ENCODE assay signal across 8 mouse cellular contexts in genomic region chr17:27837850-27838249, GRCm38 (mm10). TPM values are rescaled to one million over a fixed set of nuclear protein-coding genes. Genes with fewer than 3 reads are reported as not detected.
DNase-seq lines count a peak whose midpoint lies in the region; ATAC-seq and TF ChIP-seq lines count a peak whose summit lies in the region.
"Not testable (repeated sequence)": the region's sequence is repeated elsewhere in the genome, so short reads cannot be mapped to it uniquely, and the experiment has no call there.

Gene Snrpc, plus strand, starts transcription at chr17:27838150.

- not testable (repeated sequence) for TF ChIP-seq POLR2A in small intestine, adult 2 months (IDR thresholded peaks at IDR 0.05; ENCODE audit: low read depth, low read length)

- 88% methylated on average over 4 of the region's 4 CpGs for WGBS in embryonic facial prominence, embryonic 10.5 days
- WGBS in kidney, embryonic 14.5 days: 86% methylated on average over 3 of the region's 4 CpGs
- 88% methylated on average over 4 of the region's 4 CpGs for WGBS in limb, embryonic 10.5 days
- WGBS in small intestine, adult 2 months: 76% methylated on average over 4 of the region's 4 CpGs

- H3K4me2 ChIP-seq in kidney, embryonic 14.5 days (replicated peaks; ENCODE audit: low read depth, low read length): peak within 1 kb of the TSS; percentile 83

- not testable (repeated sequence) for H3K27ac ChIP-seq in ES-E14 (ENCODE audit: insufficient read depth, low read depth, low read length, poor library complexity, severe bottlenecking); embryonic facial prominence, embryonic 10.5 days (replicated peaks); kidney, embryonic 14.5 days (ENCODE audit: low read depth, low read length); limb, embryonic 10.5 days
- peak within 1 kb of the TSS; percentile 92; the same call in 1 of the 2 replicates for H3K27ac ChIP-seq in gastrocnemius, adult 2 months
- peak within 1 kb of the TSS; percentile 98 for H3K27ac ChIP-seq in small intestine, adult 2 months (ENCODE audit: insufficient read depth, low read depth, low read length)

- H3K9ac ChIP-seq in ES-E14 (ENCODE audit: insufficient read depth, low read depth, low read length, poor library complexity, severe bottlenecking): not testable (repeated sequence)
- H3K9ac ChIP-seq in kidney, embryonic 14.5 days (ENCODE audit: low read depth, low read length): peak within 1 kb of the TSS; percentile 70; the same call in 1 of the 2 replicates

- intact Hi-C loops in gastrocnemius, adult 2 months (cut with DNase I): not testable (repeated sequence)
- intact Hi-C loops in heart, postnatal 10 days (cut with DNase I): loop anchor here (2.0 kb wide), 1 partner anchor 15 kb away; no protein-coding TSS in a partner anchor

- in situ Hi-C loops in ES-E14 (cut with MboI; ENCODE audit: low sequenced_read_pairs in 2 of 2, unreplicated experiment in 2 of 2): not testable (repeated sequence)

- not testable (repeated sequence) for H3K9me3 ChIP-seq in ES-E14 (ENCODE audit: control insufficient read depth, insufficient read depth, low read depth, low read length); embryonic facial prominence, embryonic 10.5 days; kidney, embryonic 14.5 days (ENCODE audit: control insufficient read depth, low read length); limb, embryonic 10.5 days (replicated peaks)

- H3K27me3 ChIP-seq in embryonic facial prominence, embryonic 10.5 days (replicated peaks; ENCODE audit: low read depth, poor library complexity, severe bottlenecking); kidney, embryonic 14.5 days (ENCODE audit: control insufficient read depth, insufficient read depth, low read length); limb, embryonic 10.5 days (ENCODE audit: low read depth, poor library complexity, severe bottlenecking); small intestine, adult 2 months (ENCODE audit: control insufficient read depth, insufficient read depth, low read length): not testable (repeated sequence)

- DNase-seq in ES-E14 (ENCODE audit: low read depth, low spot score); embryonic facial prominence, embryonic 10.5 days (ENCODE audit: low spot score); gastrocnemius, adult 2 months; heart, postnatal 10 days; limb, embryonic 10.5 days (ENCODE audit: low spot score): not testable (repeated sequence)

- TF ChIP-seq CTCF in gastrocnemius, adult 2 months (IDR thresholded peaks at IDR 0.05); small intestine, adult 2 months (IDR thresholded peaks at IDR 0.05; ENCODE audit: extremely low read depth, insufficient read length, insufficient replicate concordance, low read depth, low read length): not testable (repeated sequence)

- H3K4me3 ChIP-seq in ES-E14 (ENCODE audit: insufficient read depth in 1 of 2, low read depth in 1 of 2, low read length in 2 of 2, poor library complexity in 1 of 2, severe bottlenecking in 1 of 2); gastrocnemius, adult 2 months; kidney, embryonic 14.5 days (ENCODE audit: low read length); limb, embryonic 10.5 days; small intestine, adult 2 months (ENCODE audit: low read depth, low read length): not testable (repeated sequence)
- peak within 1 kb of the TSS; percentile 88 for H3K4me3 ChIP-seq in embryonic facial prominence, embryonic 10.5 days

- not testable (repeated sequence) for ATAC-seq in kidney, embryonic 14.5 days (ENCODE audit: low FRiP score, low TSS enrichment); megakaryocyte, adult 5-6 weeks (ENCODE audit: poor library complexity, severe bottlenecking)

- H3K36me3 ChIP-seq in ES-E14 (ENCODE audit: control insufficient read depth, insufficient read depth, low read length, poor library complexity, severe bottlenecking); small intestine, adult 2 months (ENCODE audit: control insufficient read depth, insufficient read depth, low read length): not testable (repeated sequence)
- peaks cover 16% of the 10 kb centered on the region for H3K36me3 ChIP-seq in embryonic facial prominence, embryonic 10.5 days (replicated peaks)
- H3K36me3 ChIP-seq in kidney, embryonic 14.5 days (ENCODE audit: control insufficient read depth, insufficient read depth, low read length): peaks cover 11% of the 10 kb centered on the region
- peaks cover 15% of the 10 kb centered on the region for H3K36me3 ChIP-seq in limb, embryonic 10.5 days

- H3K4me1 ChIP-seq in ES-E14 (ENCODE audit: control insufficient read depth in 2 of 2, insufficient read depth in 2 of 2, low read length in 2 of 2, poor library complexity in 1 of 2); kidney, embryonic 14.5 days (ENCODE audit: control insufficient read depth, insufficient read depth, low read length): not testable (repeated sequence)
- H3K4me1 ChIP-seq in embryonic facial prominence, embryonic 10.5 days: peaks cover 11% of the 10 kb centered on the region
- H3K4me1 ChIP-seq in limb, embryonic 10.5 days: peaks cover 13% of the 10 kb centered on the region
- peaks cover 13% of the 10 kb centered on the region; the same call in 1 of the 2 replicates for H3K4me1 ChIP-seq in small intestine, adult 2 months (ENCODE audit: control insufficient read depth, insufficient read depth, insufficient read length, low read length)

RNA-seq across cellular contexts. Expression of gene Snrpc, which starts in this region (rescaled TPM):
- 120 and 185 TPM in 2 replicates for total RNA-seq in ES-E14 (2012; rRNA removed)
- 412 and 414 TPM in 2 replicates for polyA plus RNA-seq in embryonic facial prominence, embryonic 10.5 days (2016; fragmentation: Nextera tagmentation; extraction: Ambion mirVana)
- total RNA-seq in gastrocnemius, adult 2 months (2021): 10 to 100 TPM; 68.3 to 71.2 TPM
- total RNA-seq in heart, postnatal 10 days (2021): 10 to 100 TPM; 82.0 to 85.1 TPM
- 349 and 425 TPM in 2 replicates for polyA plus RNA-seq in kidney, embryonic 14.5 days (2014; fragmentation: Nextera tagmentation; extraction: Ambion mirVana)
- polyA plus RNA-seq in limb, embryonic 10.5 days (2016; fragmentation: Nextera tagmentation; extraction: Ambion mirVana): 425 and 451 TPM in 2 replicates
- 109 and 136 TPM in 2 replicates for total RNA-seq in megakaryocyte, adult 5-6 weeks (2015)
- 97.1 and 98.6 TPM in 2 replicates for total RNA-seq in megakaryocyte, adult 5-6 weeks (2017)
- 60.8 and 108 TPM in 2 replicates for polyA plus RNA-seq in small intestine, adult 2 months (2012; rRNA removed)
